Mouse (Mus musculus) heart, postnatal 14 days (tissue): ENCODE measurements around the gene Arhgef7. TPM values are rescaled to one million over a fixed set of nuclear protein-coding genes. Genes with fewer than 3 reads are reported as not detected.

ENCODE experiments used
- DNase-seq, 2 experiments: peaks; one replicate each; pipeline ENCODE4 v3.0.0; 2021 to 2022
- intact Hi-C: fragments of 180-260 bp; cut with DNase I; formaldehyde crosslinking; loops from one replicate; pipeline ENCODE4 v1.15.1; 2025
- total RNA-seq, 2 experiments: library from RNA; stranded (reverse); gene quantifications; 2 replicates each; pipeline ENCODE4 v1.2.3; 2021

Gene Arhgef7
- total RNA-seq, 2 experiments from 2014 or later: 139 to 157 TPM

- no peak for DNase-seq
- intact Hi-C loops: loop anchor here (1.0 to 5.0 kb wide), 4 partner anchors 34 to 184 kb away; no protein-coding TSS in a partner anchor
Measured at GRCm38 (mm10) chr8:11758482-11759281, 31.2 kb downstream of the Arhgef7 start.

GRCm38 (mm10) chr8:11761551-11761950 lies 34.0 kb downstream of the Arhgef7 start:
- intact Hi-C loops: loop anchor here (2.0 kb wide), 1 partner anchor 13 kb away; no protein-coding TSS in a partner anchor
- no peak for DNase-seq

- intact Hi-C loops: no loop called here
- no peak for DNase-seq
Measured at GRCm38 (mm10) chr8:11762048-11762447, 34.5 kb downstream of the Arhgef7 start.

GRCm38 (mm10) chr8:11762821-11763220 lies 35.3 kb downstream of the Arhgef7 start:
- no peak for DNase-seq
- intact Hi-C loops: no loop called here

- intact Hi-C loops: no loop called here
- no peak for DNase-seq
Measured at GRCm38 (mm10) chr8:11767213-11767840, 39.8 kb downstream of the Arhgef7 start.

GRCm38 (mm10) chr8:11770001-11770400 lies 42.5 kb downstream of the Arhgef7 start:
- DNase-seq: no peak
- intact Hi-C loops: loop anchor here (10.0 kb wide), 1 partner anchor 145 kb away; no protein-coding TSS in a partner anchor

- DNase-seq: no peak
- intact Hi-C loops: loop anchor here (10.0 kb wide), 1 partner anchor 146 kb away; no protein-coding TSS in a partner anchor
Measured at GRCm38 (mm10) chr8:11770521-11771080, 43.1 kb downstream of the Arhgef7 start.

GRCm38 (mm10) chr8:11771608-11772007 lies 44.1 kb downstream of the Arhgef7 start:
- intact Hi-C loops: loop anchor here (10.0 kb wide), 1 partner anchor 147 kb away; no protein-coding TSS in a partner anchor
- no peak for DNase-seq

- intact Hi-C loops: loop anchor here (2.0 to 10.0 kb wide), 2 partner anchors 14 to 150 kb away; no protein-coding TSS in a partner anchor
- no peak for DNase-seq
Measured at GRCm38 (mm10) chr8:11774195-11775076, 46.9 kb downstream of the Arhgef7 start.

- no peak for DNase-seq
- intact Hi-C loops: loop anchor here (2.0 to 10.0 kb wide), 2 partner anchors 15 to 151 kb away; no protein-coding TSS in a partner anchor
Measured at GRCm38 (mm10) chr8:11775889-11776288, 48.4 kb downstream of the Arhgef7 start.

GRCm38 (mm10) chr8:11776451-11777180 lies 49.1 kb downstream of the Arhgef7 start:
- no peak for DNase-seq
- intact Hi-C loops: loop anchor here (10.0 kb wide), 1 partner anchor 152 kb away; no protein-coding TSS in a partner anchor

- DNase-seq: peak; percentile 34 to 48
Measured at GRCm38 (mm10) chr8:11777201-11777600, 49.7 kb downstream of the Arhgef7 start.

GRCm38 (mm10) chr8:11778646-11779433 lies 51.3 kb downstream of the Arhgef7 start:
- DNase-seq: no peak
- intact Hi-C loops: loop anchor here (10.0 kb wide), 1 partner anchor 154 kb away; no protein-coding TSS in a partner anchor

More at GRCm38 (mm10) chr8:11777201-11777600, 49.7 kb downstream of the Arhgef7 start:
- intact Hi-C loops: loop anchor here (10.0 kb wide), 1 partner anchor 152 kb away; no protein-coding TSS in a partner anchor

- DNase-seq: no peak
- intact Hi-C loops: loop anchor here (10.0 kb wide), 1 partner anchor 155 kb away; no protein-coding TSS in a partner anchor
Measured at GRCm38 (mm10) chr8:11779844-11780634, 52.5 kb downstream of the Arhgef7 start.

GRCm38 (mm10) chr8:11780641-11781040 lies 53.1 kb downstream of the Arhgef7 start:
- intact Hi-C loops: no loop called here
- DNase-seq: no peak

GRCm38 (mm10) chr8:11782607-11783006 lies 55.1 kb downstream of the Arhgef7 start:
- intact Hi-C loops: no loop called here
- no peak for DNase-seq

GRCm38 (mm10) chr8:11783861-11784594 lies 56.5 kb downstream of the Arhgef7 start:
- no peak for DNase-seq
- intact Hi-C loops: no loop called here
